Mouse (Mus musculus) midbrain, embryonic 15.5 days (tissue): ENCODE measurements at regions not wholly inside any gene's neighbourhood (a gene's known extent, or its start where the extent isn't known, plus 50 kb on each side); places are given as distances from the start of the nearest gene placed in this dataset.
A peak's percentile ranks its signal among the peaks of the same experiment; 100 is the strongest.

Source experiments
- ATAC-seq: fragments of 200-750 bp; cut with Nextera tagmentation; replicated peaks from 2 replicates; pipeline ENCODE4 v1.8.0; 2017; ENCODE audit warnings: moderate TSS enrichment
- H3K27ac ChIP-seq: fragments of 300-500 bp; sonication (generic); 2 replicates; pipeline ENCODE4 v1.5.1; 2015; ENCODE audit warnings: mild to moderate bottlenecking, inconsistent platforms
- H3K27me3 ChIP-seq: fragments of 300-500 bp; sonication (generic); replicated peaks from 2 replicates; pipeline ENCODE4 v1.6.1; 2015; ENCODE audit warnings: inconsistent platforms
- H3K36me3 ChIP-seq: fragments of 300-500 bp; sonication (generic); replicated peaks from 2 replicates; pipeline ENCODE4 v1.6.1; 2015; ENCODE audit warnings: inconsistent platforms
- H3K4me1 ChIP-seq: fragments of 300-500 bp; sonication (generic); 2 replicates; pipeline ENCODE4 v1.6.1; 2015; ENCODE audit warnings: inconsistent platforms
- H3K4me2 ChIP-seq: fragments of 300-500 bp; sonication (generic); 2 replicates; pipeline ENCODE4 v1.6.1; 2015; ENCODE audit warnings: inconsistent platforms, mild to moderate bottlenecking, moderate library complexity
- H3K4me3 ChIP-seq: fragments of 300-500 bp; sonication (generic); 2 replicates; pipeline ENCODE4 v1.5.1; 2015; ENCODE audit warnings: mild to moderate bottlenecking, inconsistent platforms
- H3K9ac ChIP-seq: fragments of 300-500 bp; sonication (generic); 2 replicates; pipeline ENCODE4 v1.6.1; 2015; ENCODE audit warnings: mild to moderate bottlenecking, inconsistent platforms
- H3K9me3 ChIP-seq: fragments of 300-500 bp; sonication (generic); 2 replicates; pipeline ENCODE4 v1.6.1; 2016; ENCODE audit warnings: inconsistent platforms
- WGBS: fragments of 180-500 bp; shearing (Covaris S2); methylation state at CpG from one replicate; pipeline ENCODE4 v1.1.7; 2015; ENCODE audit warnings: mixed read lengths; 5-methylcytosine and 5-hydroxymethylcytosine counted together

GRCm38 (mm10) chr1:119122975-119123374 is 69.6 kb upstream of the Gli2 start:
- Histone ChIP-seq H3K27ac (no peak overlapping the region), H3K36me3 (no peaks in the 10 kb centered on the region), H3K4me1 (no peaks in the 10 kb centered on the region), H3K9me3 (no peaks in the 10 kb centered on the region), H3K4me2 (no peak overlapping the region), H3K27me3 (no peaks in the 10 kb centered on the region), H3K4me3 (no peak overlapping the region), H3K9ac (no peak overlapping the region)
- WGBS: 56% methylated on average over 6 of the region's 6 CpGs
- ATAC-seq: no peak

GRCm38 (mm10) chr1:119119863-119120569 is 66.6 kb upstream of the Gli2 start:
- WGBS: 43% methylated on average over 8 of the region's 8 CpGs
- H3K9me3 ChIP-seq: no peaks in the 10 kb centered on the region
- H3K27me3 ChIP-seq: no peaks in the 10 kb centered on the region
- ATAC-seq: no peak
- H3K27ac ChIP-seq: no peak overlapping the region
- no peaks in the 10 kb centered on the region for H3K36me3 ChIP-seq
- H3K4me3 ChIP-seq: no peak overlapping the region
- H3K4me2 ChIP-seq: no peak overlapping the region
- no peak overlapping the region for H3K9ac ChIP-seq
- no peaks in the 10 kb centered on the region for H3K4me1 ChIP-seq

- H3K4me2 ChIP-seq: no peak overlapping the region
- no peaks in the 10 kb centered on the region for H3K27me3 ChIP-seq
- ATAC-seq: no peak
- H3K9me3 ChIP-seq: no peaks in the 10 kb centered on the region
- H3K27ac ChIP-seq: no peak overlapping the region
- H3K9ac ChIP-seq: no peak overlapping the region
- WGBS: 74% methylated on average over 7 of the region's 7 CpGs
- H3K36me3 ChIP-seq: no peaks in the 10 kb centered on the region
- H3K4me3 ChIP-seq: no peak overlapping the region
- H3K4me1 ChIP-seq: no peaks in the 10 kb centered on the region
These were observed 61.8 kb upstream of the Gli2 start for GRCm38 (mm10) chr1:119115106-119115674.

- Histone ChIP-seq H3K36me3 (no peaks in the 10 kb centered on the region), H3K4me1 (no peaks in the 10 kb centered on the region), H3K4me2 (no peak overlapping the region), H3K9me3 (no peaks in the 10 kb centered on the region), H3K27me3 (no peaks in the 10 kb centered on the region), H3K27ac (no peak overlapping the region), H3K4me3 (no peak overlapping the region), H3K9ac (no peak overlapping the region)
- no peak for ATAC-seq
- WGBS: 90% methylated on average over 9 of the region's 9 CpGs
These were observed 55.2 kb upstream of the Gli2 start for GRCm38 (mm10) chr1:119108578-119108977.

GRCm38 (mm10) chr1:119106246-119106975 is 53.0 kb upstream of the Gli2 start:
- H3K4me2 ChIP-seq: no peak overlapping the region
- H3K27me3 ChIP-seq: no peaks in the 10 kb centered on the region
- ATAC-seq: peak; percentile 79
- 68% methylated on average over 18 of the region's 18 CpGs for WGBS
- H3K9me3 ChIP-seq: no peaks in the 10 kb centered on the region
- no peaks in the 10 kb centered on the region for H3K36me3 ChIP-seq
- H3K27ac ChIP-seq: no peak overlapping the region
- no peak overlapping the region for H3K9ac ChIP-seq
- H3K4me3 ChIP-seq: no peak overlapping the region
- H3K4me1 ChIP-seq: no peaks in the 10 kb centered on the region
